Mouse (Mus musculus): ENCODE results near the gene Ppp1r9a. TPM values are rescaled to one million over a fixed set of nuclear protein-coding genes. Genes with fewer than 3 reads are reported as not detected.

Ppp1r9a gene
- polyA plus RNA-seq, 1 experiment from 2014 or later, result 25.2 TPM

- peak; percentile 69 for ATAC-seq (ENCODE audit: insufficient read depth)
Observed at GRCm38 (mm10) chr6:5151171-5151570, 248.5 kb downstream of the Ppp1r9a start.

GRCm38 (mm10) chr6:5152185-5152584, 249.5 kb downstream of the Ppp1r9a start:
- DNase-seq (no peak), ATAC-seq (ENCODE audit: insufficient read depth) (no peak)
- no peak overlapping the region; the same call in 1 of the 2 replicates for H3K27ac ChIP-seq (ENCODE audit: low read depth)

More at GRCm38 (mm10) chr6:5151171-5151570, 248.5 kb downstream of the Ppp1r9a start:
- Histone ChIP-seq H3K27ac (ENCODE audit: low read depth) (0 out of 2 replicates have a peak overlapping the region, but pooled peaks have one; percentile 1), H3K9me3 (ENCODE audit: low read depth, low read length) (no peaks in the 10 kb centered on the region), H3K27me3 (ENCODE audit: insufficient read depth, low read length) (no peaks in the 10 kb centered on the region), H3K36me3 (ENCODE audit: insufficient read depth) (no peaks in the 10 kb centered on the region), H3K4me1 (ENCODE audit: insufficient read depth) (0 out of 2 replicates have a peak, but pooled peaks cover 3% of the 10 kb centered on the region), H3K9ac (no peak overlapping the region), H3K4me2 (no peak overlapping the region), H3K4me3 (ENCODE audit: low read depth, low read length) (no peak overlapping the region)
- peak; percentile 76 for DNase-seq
- 35% methylated on average over 4 of the region's 4 CpGs for WGBS
- no peak for TF ChIP-seq CTCF (IDR thresholded peaks at IDR 0.05; ENCODE audit: low read depth)

GRCm38 (mm10) chr6:5154786-5155185, 252.1 kb downstream of the Ppp1r9a start:
- Histone ChIP-seq H3K27ac (ENCODE audit: low read depth) (no peak overlapping the region), H3K27me3 (ENCODE audit: insufficient read depth, low read length) (no peaks in the 10 kb centered on the region), H3K4me2 (no peak overlapping the region), H3K9ac (no peak overlapping the region), H3K4me1 (ENCODE audit: insufficient read depth) (0 out of 2 replicates have a peak, but pooled peaks cover 3% of the 10 kb centered on the region), H3K36me3 (ENCODE audit: insufficient read depth) (peaks cover 2% of the 10 kb centered on the region; the same call in 1 of the 2 replicates), H3K4me3 (ENCODE audit: low read depth, low read length) (no peak overlapping the region), H3K9me3 (ENCODE audit: low read depth, low read length) (no peaks in the 10 kb centered on the region)
- 66% methylated on average over 6 of the region's 6 CpGs for WGBS
- DNase-seq, result no peak
- no peak for TF ChIP-seq CTCF (IDR thresholded peaks at IDR 0.05; ENCODE audit: low read depth)
- ATAC-seq (ENCODE audit: insufficient read depth), result no peak

More at GRCm38 (mm10) chr6:5152185-5152584, 249.5 kb downstream of the Ppp1r9a start:
- Histone ChIP-seq H3K9ac (no peak overlapping the region), H3K36me3 (ENCODE audit: insufficient read depth) (no peaks in the 10 kb centered on the region), H3K4me2 (no peak overlapping the region), H3K9me3 (ENCODE audit: low read depth, low read length) (no peaks in the 10 kb centered on the region), H3K4me3 (ENCODE audit: low read depth, low read length) (no peak overlapping the region), H3K4me1 (ENCODE audit: insufficient read depth) (0 out of 2 replicates have a peak, but pooled peaks cover 3% of the 10 kb centered on the region), H3K27me3 (ENCODE audit: insufficient read depth, low read length) (no peaks in the 10 kb centered on the region)
- 46% methylated on average over 2 of the region's 2 CpGs for WGBS
- no peak for TF ChIP-seq CTCF (IDR thresholded peaks at IDR 0.05; ENCODE audit: low read depth)

GRCm38 (mm10) chr6:5155313-5155927, 252.7 kb downstream of the Ppp1r9a start:
- H3K27ac ChIP-seq (ENCODE audit: low read depth), result no peak overlapping the region
- TF ChIP-seq CTCF (IDR thresholded peaks at IDR 0.05; ENCODE audit: low read depth), result no peak
- H3K36me3 ChIP-seq (ENCODE audit: insufficient read depth), result peaks cover 6% of the 10 kb centered on the region; the same call in 1 of the 2 replicates
- no peak for DNase-seq
- no peak overlapping the region for H3K9ac ChIP-seq
- no peak; the same call in 1 of the 2 replicates for ATAC-seq (ENCODE audit: insufficient read depth)
- no peaks in the 10 kb centered on the region for H3K27me3 ChIP-seq (ENCODE audit: insufficient read depth, low read length)
- no peak overlapping the region for H3K4me2 ChIP-seq
- H3K4me3 ChIP-seq (ENCODE audit: low read depth, low read length), result no peak overlapping the region
- H3K4me1 ChIP-seq (ENCODE audit: insufficient read depth), result 0 out of 2 replicates have a peak, but pooled peaks cover 3% of the 10 kb centered on the region
- 86% methylated on average over 1 of the region's 1 CpGs for WGBS
- H3K9me3 ChIP-seq (ENCODE audit: low read depth, low read length), result no peaks in the 10 kb centered on the region

GRCm38 (mm10) chr6:5156541-5157425, 254.1 kb downstream of the Ppp1r9a start:
- WGBS, result 68% methylated on average over 6 of the region's 6 CpGs
- no peaks in the 10 kb centered on the region for H3K27me3 ChIP-seq (ENCODE audit: insufficient read depth, low read length)
- no peaks in the 10 kb centered on the region for H3K4me1 ChIP-seq (ENCODE audit: insufficient read depth)
- peaks cover 6% of the 10 kb centered on the region; the same call in 1 of the 2 replicates for H3K36me3 ChIP-seq (ENCODE audit: insufficient read depth)
- peak overlapping the region; percentile 63; the same call in 1 of the 2 replicates for H3K27ac ChIP-seq (ENCODE audit: low read depth)
- TF ChIP-seq CTCF (IDR thresholded peaks at IDR 0.05; ENCODE audit: low read depth), result no peak
- peak; percentile 30 for DNase-seq
- no peak for ATAC-seq (ENCODE audit: insufficient read depth)
- H3K4me2 ChIP-seq, result no peak overlapping the region
- no peak overlapping the region for H3K4me3 ChIP-seq (ENCODE audit: low read depth, low read length)
- H3K9ac ChIP-seq, result no peak overlapping the region
- no peaks in the 10 kb centered on the region for H3K9me3 ChIP-seq (ENCODE audit: low read depth, low read length)

- H3K27ac ChIP-seq (ENCODE audit: low read depth), result no peak overlapping the region
- WGBS, result 68% methylated on average over 7 of the region's 7 CpGs
- no peaks in the 10 kb centered on the region for H3K4me1 ChIP-seq (ENCODE audit: insufficient read depth)
- H3K4me3 ChIP-seq (ENCODE audit: low read depth, low read length), result no peak overlapping the region
- TF ChIP-seq CTCF (IDR thresholded peaks at IDR 0.05; ENCODE audit: low read depth), result no peak
- H3K27me3 ChIP-seq (ENCODE audit: insufficient read depth, low read length), result no peaks in the 10 kb centered on the region
- no peak for ATAC-seq (ENCODE audit: insufficient read depth)
- peaks cover 6% of the 10 kb centered on the region; the same call in 1 of the 2 replicates for H3K36me3 ChIP-seq (ENCODE audit: insufficient read depth)
- peak; percentile 55 for DNase-seq
- H3K4me2 ChIP-seq, result no peak overlapping the region
- H3K9me3 ChIP-seq (ENCODE audit: low read depth, low read length), result no peaks in the 10 kb centered on the region
- no peak overlapping the region for H3K9ac ChIP-seq
Observed at GRCm38 (mm10) chr6:5159385-5159791, 256.7 kb downstream of the Ppp1r9a start.

GRCm38 (mm10) chr6:5162052-5162451, 259.3 kb downstream of the Ppp1r9a start:
- ATAC-seq (ENCODE audit: insufficient read depth) (no peak), DNase-seq (no peak)
- WGBS, result 63% methylated on average over 6 of the region's 6 CpGs
- Histone ChIP-seq H3K4me1 (ENCODE audit: insufficient read depth) (no peaks in the 10 kb centered on the region), H3K9ac (no peak overlapping the region), H3K36me3 (ENCODE audit: insufficient read depth) (peaks cover 6% of the 10 kb centered on the region; the same call in 1 of the 2 replicates), H3K4me2 (no peak overlapping the region), H3K4me3 (ENCODE audit: low read depth, low read length) (no peak overlapping the region), H3K9me3 (ENCODE audit: low read depth, low read length) (no peaks in the 10 kb centered on the region), H3K27ac (ENCODE audit: low read depth) (no peak overlapping the region), H3K27me3 (ENCODE audit: insufficient read depth, low read length) (no peaks in the 10 kb centered on the region)
- no peak for TF ChIP-seq CTCF (IDR thresholded peaks at IDR 0.05; ENCODE audit: low read depth)

Data from lung, embryonic 14.5 days (tissue).